Mouse (Mus musculus) megakaryocyte, embryonic 14.5 days (primary cell): Measurements from ENCODE around the gene Garem2.

Experiments
- FLI1 ChIP-seq: IDR thresholded peaks from 2 replicates; pipeline ENCODE4 v1.6.1; 2012; ENCODE audit warnings: low read length, inconsistent platforms, mixed read lengths
- GATA1 ChIP-seq: IDR thresholded peaks from 3 replicates; pipeline ENCODE4 v1.6.1; 2012; ENCODE audit warnings: mixed read lengths, low read length, inconsistent platforms, borderline replicate concordance

DNA sequence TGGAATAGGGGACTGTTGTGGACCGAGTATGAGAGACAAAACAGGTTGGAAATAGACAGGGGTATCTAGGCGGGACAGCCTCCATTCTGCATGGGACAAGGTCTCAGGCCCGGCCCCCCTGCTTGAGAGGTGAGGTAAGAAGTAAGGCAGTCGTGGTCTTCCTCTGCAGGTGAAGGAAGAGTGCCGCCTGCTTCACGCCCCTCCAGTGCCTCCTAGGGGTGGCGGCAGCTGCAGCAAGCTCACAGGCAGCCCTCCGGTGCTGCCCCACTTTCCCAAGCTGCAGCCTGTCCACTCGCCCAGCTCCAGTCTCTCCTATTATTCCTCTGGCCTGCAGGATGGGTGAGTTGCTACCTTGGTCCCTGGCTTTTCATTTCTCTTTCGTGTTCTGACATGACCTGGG is 10.8 kb downstream of the Garem2 start:
- TF ChIP-seq GATA1 (no peak), FLI1 (no peak)
